Mouse (Mus musculus) limb, embryonic 11.5 days (tissue): ENCODE data around the gene Cfap77. TPM values are rescaled to one million over a fixed set of nuclear protein-coding genes. Genes with fewer than 3 reads are reported as not detected.

ENCODE experiments used
- ATAC-seq: fragments of 200-750 bp; cut with Nextera tagmentation; 2 replicates; pipeline ENCODE4 v1.8.0; 2017; ENCODE audit warnings: low read depth; ENCODE audit not compliant: insufficient number of reproducible peaks, low FRiP score, low TSS enrichment
- DNase-seq: peaks from one replicate; pipeline ENCODE4 v3.0.0-alpha.2; 2015; ENCODE audit warnings: low spot score
- H3K27ac ChIP-seq: fragments of 300-500 bp; sonication (generic); replicated peaks from 2 replicates; pipeline ENCODE4 v1.5.1; 2014; ENCODE audit warnings: low read depth, mild to moderate bottlenecking, low read length
- H3K27me3 ChIP-seq: fragments of 300-500 bp; sonication (generic); 2 replicates; pipeline ENCODE4 v1.6.1; 2014; ENCODE audit warnings: mild to moderate bottlenecking, low read length, mixed read lengths; ENCODE audit not compliant: control insufficient read depth, insufficient read depth
- H3K36me3 ChIP-seq: fragments of 300-500 bp; sonication (generic); 2 replicates; pipeline ENCODE4 v1.6.1; 2014; ENCODE audit warnings: mild to moderate bottlenecking, low read length, moderate library complexity, mixed read lengths; ENCODE audit not compliant: control insufficient read depth, insufficient read depth
- H3K4me1 ChIP-seq: fragments of 300-500 bp; sonication (generic); 2 replicates; pipeline ENCODE4 v1.6.1; 2014; ENCODE audit warnings: low read length, mixed read lengths; ENCODE audit not compliant: control insufficient read depth, insufficient read depth
- H3K4me2 ChIP-seq: fragments of 300-500 bp; sonication (generic); 2 replicates; pipeline ENCODE4 v1.6.1; 2014; ENCODE audit warnings: low read depth, mild to moderate bottlenecking, moderate library complexity; ENCODE audit not compliant: severe bottlenecking
- H3K4me3 ChIP-seq: fragments of 300-500 bp; sonication (generic); 2 replicates; pipeline ENCODE4 v1.5.1; 2014; ENCODE audit warnings: low read depth, low read length
- H3K9ac ChIP-seq: fragments of 300-500 bp; sonication (generic); 2 replicates; pipeline ENCODE4 v1.6.1; 2014; ENCODE audit warnings: mild to moderate bottlenecking, low read length
- H3K9me3 ChIP-seq: fragments of 300-500 bp; sonication (generic); 2 replicates; pipeline ENCODE4 v1.6.1; 2016; ENCODE audit warnings: low read length; ENCODE audit not compliant: control insufficient read depth
- WGBS: fragments of 180-500 bp; shearing (Covaris S2); extraction: QIAGEN DNeasy Blood & Tissue Kit; methylation state at CpG from one replicate; pipeline ENCODE4 v1.1.7; 2014; 5-methylcytosine and 5-hydroxymethylcytosine counted together
- polyA plus RNA-seq: library from polyadenylated mRNA; unstranded; fragments of >200 nt; fragmentation: Nextera tagmentation; extraction: Ambion mirVana; gene quantifications from 2 replicates; pipeline ENCODE4 v1.2.1, GENCODE M21; 2014

The Cfap77 gene
- polyA plus RNA-seq, 1 experiment from 2014 or later, result not detected

- Histone ChIP-seq H3K36me3 (no peaks in the 10 kb centered on the region), H3K27me3 (no peaks in the 10 kb centered on the region; the same call in 1 of the 2 replicates), H3K27ac (no peak overlapping the region), H3K4me2 (no peak overlapping the region), H3K9me3 (0 out of 2 replicates have a peak, but pooled peaks cover 2% of the 10 kb centered on the region), H3K4me3 (no peak overlapping the region), H3K4me1 (no peaks in the 10 kb centered on the region), H3K9ac (no peak overlapping the region)
- ATAC-seq (no peak), DNase-seq (no peak)
- WGBS, result 76% methylated on average over 14 of the region's 14 CpGs
Observed at GRCm38 (mm10) chr2:28997161-28997834, 57.6 kb downstream of the Cfap77 start.

DNA sequence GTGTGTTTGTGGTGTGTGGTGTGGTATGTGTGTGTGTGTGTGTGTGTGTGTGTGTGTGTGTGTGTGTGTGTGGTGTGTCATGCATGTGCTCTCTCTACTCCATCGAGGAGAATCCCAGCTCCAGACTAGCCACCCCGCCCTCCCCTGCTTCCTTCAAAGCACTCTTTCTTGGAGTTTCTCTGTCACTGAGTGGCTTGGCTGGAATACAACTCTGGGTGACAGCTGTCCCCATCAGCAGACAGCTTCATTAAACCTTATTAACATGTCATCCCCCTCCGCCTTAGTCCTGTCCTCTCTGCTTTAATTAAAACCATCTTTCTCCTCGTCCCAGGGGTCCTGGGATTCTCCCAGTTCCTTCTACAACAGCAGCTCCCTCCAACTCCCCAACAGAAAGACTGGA, 59.4 kb downstream of the Cfap77 start:
- no peaks in the 10 kb centered on the region for H3K4me1 ChIP-seq
- no peak overlapping the region for H3K9ac ChIP-seq
- 28% methylated on average over 4 of the region's 4 CpGs for WGBS
- H3K36me3 ChIP-seq, result no peaks in the 10 kb centered on the region
- H3K4me3 ChIP-seq, result no peak overlapping the region
- H3K4me2 ChIP-seq, result no peak overlapping the region
- H3K27ac ChIP-seq, result no peak overlapping the region
- ATAC-seq, result no peak
- DNase-seq, result no peak
- no peaks in the 10 kb centered on the region for H3K27me3 ChIP-seq
- H3K9me3 ChIP-seq, result 0 out of 2 replicates have a peak, but pooled peaks cover 2% of the 10 kb centered on the region

- no peak overlapping the region for H3K9ac ChIP-seq
- DNase-seq (no peak), ATAC-seq (no peak)
- H3K36me3 ChIP-seq, result no peaks in the 10 kb centered on the region
- H3K9me3 ChIP-seq, result 0 out of 2 replicates have a peak, but pooled peaks cover 2% of the 10 kb centered on the region
- no peaks in the 10 kb centered on the region for H3K27me3 ChIP-seq
- no peak overlapping the region for H3K27ac ChIP-seq
- H3K4me1 ChIP-seq, result no peaks in the 10 kb centered on the region
- 81% methylated on average over 12 of the region's 12 CpGs for WGBS
- no peak overlapping the region for H3K4me2 ChIP-seq
- H3K4me3 ChIP-seq, result no peak overlapping the region
Observed at GRCm38 (mm10) chr2:28994014-28994413, 60.9 kb downstream of the Cfap77 start.

DNA sequence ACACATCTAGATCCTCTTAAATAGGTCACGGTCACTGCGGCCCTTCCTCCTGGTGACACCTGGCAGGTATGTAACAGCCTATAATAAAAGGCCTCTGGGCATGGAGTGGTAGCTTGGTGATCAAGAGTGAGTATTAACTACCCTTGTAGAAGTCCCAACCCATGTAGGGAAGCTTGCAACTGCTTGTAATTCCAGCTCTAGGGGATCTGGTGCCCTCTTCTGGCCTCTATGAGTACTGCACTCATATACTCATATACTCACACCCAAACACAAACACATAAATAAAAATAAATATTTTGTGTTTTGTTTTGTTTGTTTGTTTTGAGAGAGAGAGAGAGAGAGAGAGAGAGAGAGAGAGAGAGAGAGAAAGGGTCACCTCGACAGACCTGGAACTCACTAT, 66.1 kb downstream of the Cfap77 start:
- WGBS, result 95% methylated on average over 3 of the region's 3 CpGs
- ATAC-seq, result no peak
- H3K4me3 ChIP-seq, result no peak overlapping the region
- H3K27ac ChIP-seq, result no peak overlapping the region
- H3K9me3 ChIP-seq, result peaks cover 3% of the 10 kb centered on the region; the same call in 1 of the 2 replicates
- H3K9ac ChIP-seq, result no peak overlapping the region
- H3K36me3 ChIP-seq, result no peaks in the 10 kb centered on the region
- no peaks in the 10 kb centered on the region for H3K4me1 ChIP-seq
- DNase-seq, result no peak
- H3K27me3 ChIP-seq, result no peaks in the 10 kb centered on the region
- H3K4me2 ChIP-seq, result no peak overlapping the region

DNA sequence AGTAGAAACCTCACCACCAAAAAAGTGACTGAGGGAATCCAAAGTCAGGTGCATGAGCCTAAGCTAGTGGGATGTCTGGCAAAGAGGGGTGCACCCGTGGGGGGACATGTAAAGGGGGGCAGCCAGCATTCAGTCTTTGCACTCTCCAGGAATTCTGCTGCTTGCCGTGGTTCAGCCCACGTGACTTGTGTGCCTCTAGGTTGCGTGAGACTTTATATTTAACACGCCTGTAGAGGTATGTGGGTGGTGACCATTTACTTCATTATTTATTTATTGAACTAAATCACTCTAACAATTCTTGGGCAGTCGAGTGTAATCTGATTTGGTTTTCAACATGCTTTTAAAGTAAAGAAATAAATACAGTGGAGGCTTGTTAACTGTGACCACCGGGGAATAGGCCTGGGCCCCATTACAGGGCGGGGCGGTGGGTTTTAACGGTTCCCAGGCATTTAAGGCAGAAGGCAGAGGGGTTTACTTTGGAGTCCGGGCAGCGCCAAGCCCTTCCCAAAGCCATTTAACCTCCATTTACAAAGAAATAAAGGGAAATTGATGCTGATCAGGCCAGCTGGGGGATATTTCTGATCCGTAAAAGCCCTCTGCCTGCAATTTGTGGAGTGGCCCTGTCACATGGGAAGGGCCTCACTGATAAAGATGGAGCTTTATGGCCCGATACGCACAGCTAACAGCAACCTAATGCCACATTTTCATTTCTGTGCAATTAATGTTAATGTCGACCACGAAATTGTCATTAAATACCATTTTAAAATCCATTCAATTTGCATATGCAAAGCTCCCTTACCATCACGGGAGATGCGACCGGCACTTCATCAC, 74.6 kb downstream of the Cfap77 start:
- H3K4me1 ChIP-seq, result peaks cover 1% of the 10 kb centered on the region; the same call in 1 of the 2 replicates
- H3K36me3 ChIP-seq, result no peaks in the 10 kb centered on the region
- peaks cover 16% of the 10 kb centered on the region for H3K27me3 ChIP-seq
- H3K4me3 ChIP-seq, result no peak overlapping the region
- H3K9ac ChIP-seq, result no peak overlapping the region
- no peak overlapping the region for H3K4me2 ChIP-seq
- 56% methylated on average over 20 of the region's 20 CpGs for WGBS
- DNase-seq (peak; percentile 26), ATAC-seq (no peak; the same call in 1 of the 2 replicates)
- H3K9me3 ChIP-seq, result no peaks in the 10 kb centered on the region
- no peak overlapping the region for H3K27ac ChIP-seq

DNA sequence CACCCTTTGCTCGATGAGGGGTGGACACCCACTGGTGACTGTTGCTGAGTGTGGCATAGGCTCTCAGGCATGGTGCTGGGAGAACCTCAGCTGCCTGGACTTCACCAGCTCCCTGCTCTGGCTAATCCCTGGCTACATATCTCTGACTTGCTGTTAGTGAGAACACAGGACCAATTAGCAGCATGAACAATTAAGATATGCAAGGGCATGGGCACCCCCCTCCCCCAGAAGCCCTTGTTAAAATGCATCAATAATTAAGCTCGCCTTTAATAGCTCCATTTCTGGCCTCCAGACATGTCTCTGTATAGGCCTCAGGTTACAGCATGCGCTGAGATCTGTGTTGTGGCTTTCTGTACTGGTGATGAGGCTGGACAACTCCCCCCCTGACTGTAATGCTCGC, 76.4 kb downstream of the Cfap77 start:
- 60% methylated on average over 4 of the region's 4 CpGs for WGBS
- no peak for ATAC-seq

GRCm38 (mm10) chr2:28976635-28977034, 78.2 kb downstream of the Cfap77 start:
- H3K36me3 ChIP-seq, result no peaks in the 10 kb centered on the region
- H3K4me2 ChIP-seq, result no peak overlapping the region
- DNase-seq, result peak; percentile 89
- H3K4me1 ChIP-seq, result peaks cover 20% of the 10 kb centered on the region
- no peak overlapping the region for H3K9ac ChIP-seq
- H3K4me3 ChIP-seq, result no peak overlapping the region
- no peak for ATAC-seq
- H3K27me3 ChIP-seq, result peaks cover 33% of the 10 kb centered on the region
- no peaks in the 10 kb centered on the region for H3K9me3 ChIP-seq
- H3K27ac ChIP-seq, result no peak overlapping the region
- WGBS, result 10% methylated on average over 7 of the region's 7 CpGs

More for the DNA sequence above, 76.4 kb downstream of the Cfap77 start:
- Histone ChIP-seq H3K4me2 (no peak overlapping the region), H3K27me3 (peaks cover 28% of the 10 kb centered on the region), H3K9me3 (no peaks in the 10 kb centered on the region), H3K4me1 (peaks cover 19% of the 10 kb centered on the region), H3K4me3 (no peak overlapping the region), H3K36me3 (no peaks in the 10 kb centered on the region), H3K9ac (no peak overlapping the region), H3K27ac (no peak overlapping the region)
- no peak for DNase-seq

- Histone ChIP-seq H3K36me3 (no peaks in the 10 kb centered on the region), H3K4me2 (no peak overlapping the region), H3K4me1 (peaks cover 20% of the 10 kb centered on the region), H3K27me3 (peaks cover 33% of the 10 kb centered on the region), H3K9me3 (no peaks in the 10 kb centered on the region), H3K27ac (no peak overlapping the region), H3K9ac (no peak overlapping the region), H3K4me3 (no peak overlapping the region)
- no peak for ATAC-seq
- no peak for DNase-seq
- 73% methylated on average over 5 of the region's 5 CpGs for WGBS
Observed at GRCm38 (mm10) chr2:28975604-28976003, 79.3 kb downstream of the Cfap77 start.
